Mouse (Mus musculus): ENCODE results near the gene Atat1.

- TF ChIP-seq POLR2A (IDR thresholded peaks at IDR 0.05; ENCODE audit: insufficient read depth, low read depth, low read length) = no peak
- no peak; the same call in none of the 2 replicates for TF ChIP-seq CTCF (IDR thresholded peaks at IDR 0.05)
These were observed 35.9 kb downstream of the Atat1 start for GRCm38 (mm10) chr17:35873774-35874519.
